Mouse (Mus musculus) skeletal muscle tissue, postnatal 0 days (tissue): Measurements from ENCODE around the gene A830031A19Rik. TPM values are rescaled to one million over a fixed set of nuclear protein-coding genes. Genes with fewer than 3 reads are reported as not detected.

Experiments
- microRNA-seq, 2 experiments: library from miRNA; unstranded; fragments of <30 nt; microRNA quantifications; one replicate each; pipeline ENCODE4; 2016
- polyA plus RNA-seq: library from polyadenylated mRNA; unstranded; fragments of >200 nt; fragmentation: Nextera tagmentation; extraction: Ambion mirVana; gene quantifications from 2 replicates; pipeline ENCODE4 v1.2.1, GENCODE M21; 2015

The A830031A19Rik gene
- not detected in 2 replicates for polyA plus RNA-seq

DNA sequence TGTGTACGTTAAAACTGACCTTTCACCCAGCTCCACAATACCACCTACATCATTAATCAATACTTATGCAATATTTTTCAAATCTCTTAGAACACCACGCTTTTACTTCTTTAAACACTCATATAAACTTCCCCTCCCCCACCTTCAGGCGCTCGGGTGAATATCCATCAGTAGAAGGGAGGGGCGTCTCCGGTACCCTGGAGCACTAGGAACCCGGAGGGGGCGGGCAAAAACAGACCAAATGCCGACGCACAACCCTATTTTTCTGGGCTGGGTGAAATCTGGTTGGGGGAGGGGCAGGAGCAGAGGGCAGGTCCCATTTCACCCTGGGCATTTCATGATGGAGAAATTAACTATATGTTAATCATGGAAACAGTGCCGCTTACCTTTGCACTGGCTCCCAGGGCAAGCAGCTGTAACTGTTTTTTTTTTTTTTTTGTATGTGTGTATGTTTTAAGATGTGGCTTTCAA lies at the start of gene A830031A19Rik:
TSS of gene A830031A19Rik (minus strand) at position 421 of the 471 bp plus-strand sequence.

DNA sequence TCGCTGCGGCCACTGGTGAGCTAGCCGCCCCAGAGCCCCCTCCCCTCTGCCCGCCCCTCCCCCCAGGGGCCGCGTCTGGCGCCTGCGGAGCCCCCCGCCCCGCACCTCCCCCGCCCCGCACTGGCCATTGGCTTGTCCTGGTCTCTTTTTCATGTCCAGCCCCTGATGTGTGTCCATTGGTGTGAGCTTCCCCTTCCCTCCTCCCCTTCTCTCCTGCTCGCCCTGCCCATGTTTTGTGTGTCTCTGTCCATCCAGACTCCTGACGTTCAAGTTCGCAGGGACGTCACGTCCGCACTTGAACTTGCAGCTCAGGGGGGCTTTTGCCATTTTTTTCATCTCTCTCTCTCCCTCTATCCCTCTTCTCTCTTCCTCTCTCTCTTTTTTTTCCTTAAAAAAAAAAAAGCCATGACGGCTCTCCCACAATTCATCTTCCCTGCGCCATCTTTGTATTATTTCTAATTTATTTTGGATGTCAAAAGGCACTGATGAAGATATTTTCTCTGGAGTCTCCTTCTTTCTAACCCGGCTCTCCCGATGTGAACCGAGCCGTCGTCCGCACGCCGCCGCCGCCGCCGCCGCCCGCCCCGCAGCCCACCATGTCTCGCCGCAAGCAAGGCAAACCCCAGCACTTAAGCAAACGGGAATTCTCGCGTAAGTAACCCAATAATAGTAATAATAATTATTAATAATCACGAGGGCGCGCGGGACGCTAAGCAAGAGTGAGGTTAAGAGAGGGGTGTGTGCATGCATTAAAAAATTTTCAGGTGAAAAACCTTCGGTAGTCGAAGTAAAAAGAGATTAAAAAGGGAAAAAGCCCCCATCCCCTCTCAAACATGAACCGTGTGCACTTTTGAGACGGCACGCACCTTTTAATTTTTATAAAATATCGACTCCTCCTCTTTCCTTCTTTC lies 3.2 kb upstream of the A830031A19Rik start, which contains the start of gene Bcl11a:
TSS of gene Bcl11a (plus strand) at position 262 of the 911 bp plus-strand sequence.

Small RNA genes lying within 50 kb of the gene (microRNA-seq; reads per million reads assigned to microRNA genes)
- gene Gm44381, result 0 reads per million in 2 experiments

Other genes starting within 250 kb of the A830031A19Rik start
- gene Papolg, start 179.8 kb downstream of the A830031A19Rik start, polyA plus RNA-seq, result 4.1 and 4.2 TPM in 2 replicates
- 0.37 and 1.2 TPM in 2 replicates for gene Bcl11a, start 3.0 kb upstream of the A830031A19Rik start, polyA plus RNA-seq